ENCODE assay signal across 11 mouse cellular contexts in the genomic region with DNA sequence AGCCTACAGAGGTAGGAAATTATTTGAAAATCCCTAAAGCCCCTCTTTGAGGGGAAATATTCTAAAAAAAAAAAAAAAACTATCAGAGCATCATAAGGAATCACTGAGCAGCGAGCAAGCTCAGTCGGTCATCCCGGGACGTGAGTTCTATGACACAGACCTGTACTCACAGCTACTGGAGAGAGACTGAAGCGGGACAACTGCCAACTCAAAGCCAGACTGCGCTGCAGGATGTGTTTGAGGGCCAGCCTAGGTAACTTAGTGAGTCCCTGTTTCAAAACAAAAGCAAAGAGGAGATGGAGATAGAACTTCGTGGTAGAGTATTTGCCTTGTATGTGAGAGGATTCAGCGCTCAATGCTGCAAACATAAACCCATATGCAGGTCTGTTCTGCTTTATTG.
"Had no signal": no experiment of that assay in that cellular context is flagged by ENCODE, and none has a peak within 500 bp of the region (broad histone marks: within the 10 kb centered on the region; RNA-seq: fewer than 3 reads in every experiment).

No protein-coding gene starts in this region.

- DNase-seq: kidney, adult 9 months; kidney, postnatal 14 days; kidney, postnatal 4 days; left cerebral cortex, postnatal 4 days; liver, postnatal 0 days; lung, embryonic 14.5 days; right cerebral cortex, adult 18-20 months; right cerebral cortex, postnatal 25 days; thymus, adult 2 months; thymus, postnatal 14 days; thymus, postnatal 4 days had no signal
